Mouse (Mus musculus): Measurements from ENCODE around the gene Naa40. TPM values are rescaled to one million over a fixed set of nuclear protein-coding genes. Genes with fewer than 3 reads are reported as not detected.

Naa40 gene
- total RNA-seq, 2 experiments from 2014 or later: 28.5 to 29.8 TPM

DNA sequence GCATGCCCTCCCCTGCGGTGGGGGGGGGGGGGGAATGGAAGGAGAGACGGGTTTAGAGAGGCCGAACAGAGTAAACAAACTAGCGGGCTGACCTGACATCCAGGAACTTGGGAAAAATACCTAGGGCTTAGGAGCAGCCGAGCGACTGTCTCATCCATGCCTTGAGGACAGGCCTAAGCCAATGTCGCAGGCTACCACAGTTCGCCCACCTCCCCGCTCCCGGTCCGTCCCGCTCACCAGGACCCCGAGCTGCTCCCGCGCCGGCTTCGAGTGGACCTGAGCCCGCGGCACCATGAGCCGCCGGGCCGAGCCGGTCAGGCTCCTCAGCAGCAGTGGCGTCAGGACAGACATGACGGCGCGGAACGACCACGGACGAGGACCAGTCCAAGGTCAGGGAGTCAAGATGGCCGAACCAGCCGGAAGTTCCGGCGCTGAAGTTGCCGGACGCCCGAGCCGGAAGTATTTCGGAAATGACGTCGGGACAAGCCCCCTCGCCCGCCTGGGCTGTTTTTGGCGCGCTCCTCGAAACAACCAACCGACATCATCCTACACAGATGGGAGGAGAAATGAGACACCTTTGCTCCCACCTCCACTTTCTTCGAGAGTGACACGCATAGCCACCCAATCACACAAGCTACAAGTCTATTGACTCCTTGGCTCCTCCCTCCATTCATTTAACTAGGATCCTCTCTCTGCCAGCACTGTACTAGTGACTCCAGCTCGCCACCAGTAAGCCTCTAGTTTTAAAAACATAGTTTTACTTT lies 23.6 kb downstream of the Naa40 start, which contains the start of gene Cox8a:
TSS of gene Cox8a (minus strand) at position 455 of the 764 bp plus-strand sequence.
- DNase-seq (ENCODE audit: low spot score in 2 of 2): peak; percentile 98

DNA sequence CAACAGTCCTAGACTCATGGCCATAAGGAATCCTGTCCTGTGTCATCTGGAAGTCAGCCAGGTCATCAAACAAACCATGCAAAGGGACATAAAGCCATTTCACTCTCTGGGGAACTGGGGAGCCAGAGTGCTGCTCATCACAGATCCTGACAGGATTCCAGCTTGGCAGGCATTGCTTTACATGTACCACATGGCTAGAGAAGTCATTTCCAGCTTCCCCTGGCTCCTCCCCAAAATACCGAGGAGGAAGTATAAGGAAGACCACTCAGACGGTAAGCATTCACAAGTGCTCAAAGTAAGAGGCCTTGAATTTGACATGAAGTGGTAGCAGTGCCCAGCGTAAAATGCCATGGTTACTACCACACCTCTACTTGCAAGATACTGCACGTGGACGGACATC lies 26.5 kb downstream of the Naa40 start:
- peak in 1 of 2 experiments; percentile 63 for DNase-seq (ENCODE audit: low spot score in 2 of 2)

DNA sequence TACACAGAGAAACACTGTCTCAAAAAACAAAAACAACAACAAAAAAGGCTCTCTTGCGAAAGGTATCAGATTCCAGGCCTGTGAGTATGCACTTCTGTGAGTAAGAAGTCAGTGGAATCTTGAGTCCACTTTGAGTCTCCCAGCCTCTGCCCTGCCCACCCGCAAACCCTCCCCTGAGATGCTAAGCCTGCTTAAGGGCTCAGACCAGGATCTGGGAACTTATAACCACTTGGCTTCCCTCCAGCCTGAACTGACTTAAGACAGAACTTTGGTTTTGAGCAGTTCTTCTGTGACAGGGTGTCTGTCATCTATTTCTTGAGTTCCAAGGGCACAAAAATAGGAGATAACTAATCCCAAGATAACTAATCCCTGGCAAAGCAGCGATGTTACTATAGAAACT lies 28.0 kb downstream of the Naa40 start:
- DNase-seq (ENCODE audit: low spot score in 2 of 2): no peak

DNA sequence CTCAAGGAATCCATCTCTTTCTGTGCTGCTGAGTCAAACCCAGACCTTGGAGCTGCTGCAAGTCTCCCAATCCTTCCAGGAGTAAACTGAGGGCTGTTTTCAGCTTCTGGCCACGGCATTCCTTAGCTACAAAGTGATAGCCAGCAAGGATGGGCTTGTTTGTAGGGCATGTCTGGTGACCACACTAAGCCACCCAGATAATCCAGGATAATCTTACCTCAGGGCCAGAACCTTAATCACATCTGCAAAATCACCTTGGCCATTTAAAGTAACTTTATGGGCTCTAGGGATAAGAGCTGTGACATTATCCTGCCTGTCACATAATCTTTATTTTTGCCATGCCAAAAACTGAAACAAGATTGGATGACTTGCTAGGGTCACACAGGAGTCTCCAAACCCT lies 28.8 kb downstream of the Naa40 start:
- DNase-seq (ENCODE audit: low spot score in 2 of 2): no peak

DNA sequence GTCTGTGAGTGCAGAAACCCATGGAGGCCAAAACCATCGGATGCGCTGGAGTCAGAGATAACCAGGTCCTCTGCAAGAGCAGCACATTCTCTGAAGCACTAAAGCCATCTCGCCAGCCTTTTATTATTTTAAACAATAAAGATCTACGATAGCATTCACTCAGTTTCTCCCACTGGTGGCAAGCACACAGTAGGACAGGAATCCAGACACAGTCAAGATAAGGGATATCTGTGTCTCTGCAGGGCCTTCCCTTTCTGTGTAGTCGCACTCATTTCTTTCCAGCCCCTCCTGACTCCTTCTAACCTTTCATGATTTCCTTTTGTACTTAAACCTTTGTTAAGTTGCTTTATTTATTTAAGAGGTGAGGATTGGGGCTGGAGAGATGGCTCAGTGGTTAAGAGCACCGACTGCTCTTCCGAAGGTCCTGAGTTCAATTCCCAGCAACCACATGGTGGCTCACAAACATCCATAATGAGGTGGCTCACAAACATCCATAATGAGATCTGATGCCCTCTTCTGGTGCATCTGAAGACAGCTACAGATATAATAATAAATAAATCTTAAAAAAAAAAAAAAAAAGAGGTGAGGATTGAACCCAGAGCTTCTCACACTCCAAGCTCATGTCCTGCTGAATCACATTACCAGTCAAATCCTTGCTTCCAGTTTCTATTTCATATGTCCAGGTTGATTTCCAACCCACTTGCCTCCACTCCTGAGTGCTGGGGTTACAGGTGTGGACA lies 30.9 kb downstream of the Naa40 start:
- DNase-seq (ENCODE audit: low spot score in 2 of 2): no peak

DNA sequence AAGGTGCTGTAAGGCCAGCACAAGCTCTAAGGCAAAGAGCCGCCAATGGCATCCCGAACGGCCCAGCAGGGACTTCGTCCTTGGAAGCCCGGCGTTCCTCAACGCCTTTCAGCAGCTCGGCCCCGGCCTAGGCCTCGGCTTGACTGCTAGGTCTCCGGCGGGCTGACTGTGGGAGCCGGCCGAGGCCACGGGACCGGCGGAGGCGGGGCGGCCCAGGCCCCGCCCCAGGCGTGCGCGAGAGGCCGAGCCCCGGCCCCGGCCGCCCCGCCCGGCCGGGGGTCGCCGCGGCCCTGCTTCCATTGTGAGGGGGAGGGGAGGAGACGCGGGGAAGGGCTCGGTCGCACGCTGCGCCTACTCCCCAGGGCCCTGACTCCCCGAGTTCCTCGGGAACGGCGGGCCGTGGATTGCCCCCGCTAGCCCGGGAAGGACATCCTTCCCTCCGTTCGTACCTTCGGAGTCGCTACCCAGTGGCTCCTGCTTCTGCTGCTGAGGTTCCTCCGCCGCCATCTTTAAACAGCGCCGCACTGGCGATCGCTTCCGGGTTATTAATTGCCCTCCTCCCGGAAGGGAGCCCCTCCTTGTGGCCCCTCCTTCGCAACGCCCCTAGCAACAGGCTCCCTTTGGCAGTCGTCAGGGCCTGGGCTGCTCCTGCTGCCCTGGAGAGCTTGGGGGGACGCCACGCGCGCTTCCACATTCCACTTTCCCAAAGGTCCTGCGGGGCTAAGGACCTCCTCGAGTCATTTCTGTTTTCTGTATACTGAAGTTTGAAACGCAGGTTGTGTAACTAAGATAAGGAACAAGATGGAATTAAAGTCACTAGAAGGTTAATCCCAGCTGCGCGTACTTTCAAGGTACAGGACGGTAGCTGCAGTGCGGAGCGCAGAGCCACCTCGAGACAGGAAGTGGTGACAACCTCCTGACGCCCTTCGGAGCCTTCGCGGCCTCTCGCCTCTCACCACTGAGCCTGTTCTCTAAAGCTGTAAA lies 34.9 kb downstream of the Naa40 start, which contains the start of gene Otub1:
TSS of gene Otub1 (minus strand) at position 564 of the 984 bp plus-strand sequence.
- peak; percentile 91 to 95 for DNase-seq (ENCODE audit: low spot score in 2 of 2)

DNA sequence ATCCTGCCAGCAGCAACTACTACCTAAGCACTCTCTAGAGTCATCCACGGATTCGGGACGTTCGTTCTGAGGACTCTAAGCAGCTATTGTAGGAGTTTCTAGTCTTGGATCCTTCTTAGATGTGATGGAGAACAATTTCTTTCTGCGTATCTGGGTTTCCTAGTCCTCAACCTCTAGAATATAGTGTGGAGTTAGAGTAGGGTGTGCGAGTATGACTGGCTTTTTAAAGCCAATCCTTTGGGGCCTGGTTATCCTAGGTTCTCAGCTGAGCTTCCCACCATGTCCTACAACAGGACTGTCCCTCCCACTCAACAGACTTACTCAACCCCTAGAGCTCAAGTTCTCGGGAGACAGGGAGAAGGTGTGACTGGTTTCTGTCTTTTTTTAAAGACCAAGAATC lies 35.7 kb downstream of the Naa40 start:
- no peak for DNase-seq (ENCODE audit: low spot score in 2 of 2)

DNA sequence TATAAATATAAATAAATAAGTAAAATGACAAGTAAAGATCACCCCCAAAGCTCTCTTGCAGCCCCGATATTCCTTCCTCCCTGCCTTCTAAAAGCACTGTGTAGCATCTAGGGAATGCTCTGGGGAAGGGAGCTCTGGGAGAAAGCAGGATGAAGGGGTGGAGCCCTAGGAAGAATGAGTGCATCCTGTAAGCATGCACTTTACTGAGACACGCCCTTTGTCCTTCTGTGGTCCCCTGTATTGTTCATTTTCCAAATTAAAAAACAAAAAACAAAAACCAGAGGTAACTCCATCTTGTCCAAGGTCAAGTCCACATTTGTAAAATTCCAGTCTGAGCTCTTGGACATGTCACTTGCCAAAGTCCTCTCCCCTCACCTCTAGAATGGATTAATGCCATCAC lies 36.1 kb downstream of the Naa40 start:
- DNase-seq (ENCODE audit: low spot score in 2 of 2): no peak

DNA sequence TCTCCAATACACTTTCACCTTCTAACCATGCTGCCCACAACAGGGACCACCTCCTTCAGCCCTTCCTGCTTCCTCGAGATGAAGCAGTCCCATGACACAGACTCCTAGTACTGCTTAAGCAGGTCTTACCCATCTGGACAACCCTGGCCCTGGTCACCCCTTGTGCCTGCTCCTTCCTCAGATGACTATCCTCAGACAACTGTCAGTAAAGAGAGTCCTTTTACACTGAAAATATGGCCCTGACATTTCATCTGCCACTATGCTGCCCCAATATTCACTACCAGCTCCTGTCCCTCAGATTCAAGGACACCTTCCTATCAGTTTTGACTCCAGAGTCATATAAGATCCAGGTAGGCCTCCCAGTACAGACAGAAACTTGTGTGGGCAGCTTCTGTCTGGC lies 40.6 kb downstream of the Naa40 start:
- no peak for DNase-seq (ENCODE audit: low spot score in 2 of 2)

DNA sequence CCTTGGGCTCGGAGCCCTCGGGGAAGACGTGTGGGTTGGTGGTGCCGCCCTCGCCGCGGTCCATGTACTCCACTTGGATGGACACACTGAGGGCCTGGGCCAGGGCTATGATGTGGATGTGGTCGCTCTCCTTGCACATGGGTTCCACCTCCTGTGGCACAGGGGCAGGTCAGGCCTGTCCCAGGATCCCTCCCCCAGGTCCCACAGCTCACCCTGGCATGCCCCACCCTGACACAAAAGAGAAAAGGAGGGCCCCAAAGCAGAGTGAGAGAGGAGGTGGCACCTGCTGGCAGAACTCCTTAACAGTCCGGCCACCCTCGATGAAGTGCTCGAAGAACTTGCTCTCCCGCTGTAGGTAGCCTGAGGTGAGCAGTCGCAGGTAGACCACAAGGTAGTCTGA lies 41.9 kb downstream of the Naa40 start:
- DNase-seq (ENCODE audit: low spot score in 2 of 2): no peak

DNA sequence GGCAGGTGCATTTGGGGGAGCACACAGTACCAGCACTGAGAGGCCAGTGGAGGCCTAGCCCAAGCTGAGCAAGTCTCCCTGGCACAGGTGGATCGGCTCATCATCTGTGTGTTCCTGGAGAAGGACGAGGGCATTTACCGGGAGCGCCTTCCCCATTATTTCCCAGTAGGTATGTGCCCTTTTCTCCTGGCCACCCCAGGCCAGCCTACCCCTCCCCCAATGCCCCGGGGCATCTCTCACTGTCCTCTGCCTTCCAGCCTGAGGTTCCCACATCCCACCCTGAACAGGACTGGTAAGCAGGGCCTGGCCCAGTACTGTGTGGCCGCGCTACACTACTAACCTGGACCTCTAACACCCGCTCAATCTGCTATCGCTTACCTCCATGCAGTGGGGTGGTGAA lies 43.5 kb downstream of the Naa40 start:
- DNase-seq (ENCODE audit: low spot score in 2 of 2): no peak

DNA sequence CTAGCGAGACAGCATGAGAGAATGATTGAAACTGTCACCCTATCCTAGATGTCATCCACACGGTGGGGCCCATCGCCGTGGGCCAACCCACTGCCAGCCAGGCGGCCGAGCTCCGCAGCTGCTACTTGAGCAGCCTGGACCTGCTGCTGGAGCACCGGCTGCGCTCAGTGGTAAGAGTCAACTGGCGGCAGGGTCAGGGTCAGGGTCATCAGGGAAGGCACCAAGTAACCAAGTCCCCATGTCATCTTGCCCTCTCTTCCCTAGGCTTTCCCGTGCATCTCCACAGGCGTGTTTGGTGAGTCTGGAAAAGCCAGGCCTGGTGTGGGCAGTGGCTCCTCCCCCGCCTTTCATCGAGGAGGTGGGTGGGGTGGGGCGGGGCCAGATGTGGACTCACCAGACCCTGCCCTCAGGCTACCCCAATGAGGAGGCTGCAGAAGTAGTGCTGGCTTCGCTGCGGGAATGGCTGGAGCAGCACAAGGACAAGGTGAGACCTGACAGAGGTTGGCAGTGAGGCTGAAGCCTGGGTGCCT lies 44.2 kb downstream of the Naa40 start:
- no peak for DNase-seq (ENCODE audit: low spot score in 2 of 2)

DNA sequence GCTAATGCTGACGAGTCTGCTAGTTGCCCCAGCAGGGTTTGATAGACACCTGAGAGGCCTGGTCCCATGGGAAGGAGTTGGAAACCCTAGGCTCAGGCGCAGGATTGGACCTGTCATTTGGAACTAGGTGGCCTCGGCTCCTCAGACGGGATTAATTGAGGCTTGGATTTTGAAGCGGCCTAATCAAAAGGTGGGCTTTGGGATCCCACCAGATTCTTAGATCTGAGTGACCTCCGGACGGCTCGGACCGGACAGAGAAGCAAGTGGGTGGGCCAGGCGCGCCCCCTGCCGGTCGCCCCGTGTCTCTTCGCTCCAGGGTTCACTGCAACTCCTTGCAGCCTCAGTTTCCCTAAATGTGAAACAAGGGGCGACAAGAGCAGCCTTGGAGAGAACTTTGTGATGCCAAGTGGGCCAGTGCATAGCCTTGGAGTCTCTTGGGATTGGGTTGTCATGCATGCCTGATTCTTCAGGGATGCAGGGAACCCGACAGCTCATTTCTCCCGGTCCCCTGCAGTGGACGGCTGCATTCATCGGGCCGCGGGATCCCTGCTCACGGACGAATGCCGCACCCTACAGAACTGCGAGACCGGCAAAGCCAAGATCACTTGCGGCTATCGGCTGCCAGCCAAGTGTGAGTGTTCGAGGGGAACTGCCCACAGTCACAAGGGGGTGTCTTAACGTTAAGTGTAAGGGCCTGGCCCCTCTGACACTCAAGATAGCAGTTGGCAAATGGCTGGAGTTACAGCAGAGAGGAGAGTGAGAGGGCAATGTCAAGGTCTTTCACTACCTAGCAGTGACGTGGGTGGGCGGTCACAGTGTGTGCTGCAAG lies 44.9 kb downstream of the Naa40 start:
- peak in 1 of 2 experiments; percentile 66 for DNase-seq (ENCODE audit: low spot score in 2 of 2)

DNA sequence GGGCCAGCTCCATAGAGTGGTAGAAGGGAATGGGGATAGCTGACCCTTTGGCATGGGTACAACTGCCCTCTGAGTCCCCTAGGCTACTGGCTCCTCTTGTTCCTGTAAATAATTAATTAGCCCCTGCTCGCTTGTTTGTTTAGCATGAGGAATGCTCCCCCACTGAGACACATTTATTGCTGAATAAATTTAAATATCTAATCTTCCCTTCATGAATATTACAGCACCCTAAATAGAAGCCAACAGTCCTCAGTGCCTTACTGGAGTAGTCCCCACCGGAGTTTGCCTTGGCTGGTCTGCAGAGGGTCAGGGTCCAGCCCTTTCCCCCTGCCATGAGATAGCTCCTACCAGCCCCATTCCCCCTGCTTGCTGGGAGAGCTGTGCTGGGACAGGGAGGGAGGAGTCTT lies 48.4 kb downstream of the Naa40 start:
- DNase-seq (ENCODE audit: low spot score in 2 of 2): no peak

DNA sequence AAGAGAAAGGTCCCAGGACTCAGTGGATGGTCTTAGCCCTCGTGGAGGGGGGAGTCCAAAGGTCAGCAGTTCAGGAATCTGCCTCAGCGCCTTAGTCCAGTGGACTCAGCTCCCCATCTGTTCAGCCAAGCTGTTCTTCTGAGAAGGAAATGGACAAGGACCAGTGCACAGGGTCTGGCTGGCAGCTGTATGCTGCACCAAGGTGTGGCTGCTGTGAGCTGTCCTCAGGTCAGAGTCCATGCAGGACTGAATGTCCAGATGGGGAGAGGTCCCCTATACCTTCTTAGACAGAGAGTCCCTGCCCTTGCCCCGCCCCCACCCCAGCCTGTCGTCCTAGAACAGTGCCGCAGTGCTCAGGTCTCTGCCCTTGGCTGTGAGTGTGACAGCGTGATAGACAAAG lies 49.3 kb downstream of the Naa40 start:
- DNase-seq (ENCODE audit: low spot score in 2 of 2): no peak

DNA sequence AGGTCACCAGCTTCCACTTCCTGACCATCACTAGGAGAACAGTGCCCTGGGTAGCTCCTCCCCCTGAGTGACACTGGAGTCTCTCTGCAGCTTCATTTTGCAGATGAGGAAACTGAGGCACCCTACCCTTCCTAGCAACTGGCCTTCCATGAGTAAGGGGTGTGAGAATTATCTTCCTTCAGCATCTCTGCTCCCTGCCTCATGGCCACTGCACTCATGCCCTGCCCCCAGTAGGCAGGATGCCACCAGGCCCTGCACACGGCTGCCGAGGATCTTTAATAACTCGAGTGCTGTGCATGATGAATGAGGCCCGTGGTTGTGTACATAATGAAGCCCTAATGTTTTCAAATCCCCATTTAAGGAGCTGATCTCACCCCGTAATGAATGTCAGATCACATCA lies 50.0 kb downstream of the Naa40 start:
- no peak for DNase-seq (ENCODE audit: low spot score in 2 of 2)

DNA sequence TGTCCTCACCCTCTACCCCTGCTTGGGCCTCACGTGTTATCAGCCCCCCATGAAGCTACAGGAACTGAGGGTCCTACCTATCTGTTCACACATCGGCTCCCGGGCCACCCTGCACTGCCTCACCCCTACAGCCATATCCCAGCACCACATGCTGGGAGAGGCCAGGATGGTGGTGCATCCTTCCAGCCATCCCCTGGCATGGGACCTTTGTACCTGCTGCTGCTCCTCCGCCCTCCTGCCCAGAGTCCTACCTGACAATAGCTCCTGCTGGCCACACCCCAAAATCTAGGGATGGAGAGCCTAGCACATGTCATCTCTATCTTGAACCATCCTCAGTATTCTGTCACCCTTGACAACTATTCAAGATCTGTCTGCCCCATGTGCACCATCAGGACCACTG lies 52.0 kb downstream of the Naa40 start:
- DNase-seq (ENCODE audit: low spot score in 2 of 2): no peak

DNA sequence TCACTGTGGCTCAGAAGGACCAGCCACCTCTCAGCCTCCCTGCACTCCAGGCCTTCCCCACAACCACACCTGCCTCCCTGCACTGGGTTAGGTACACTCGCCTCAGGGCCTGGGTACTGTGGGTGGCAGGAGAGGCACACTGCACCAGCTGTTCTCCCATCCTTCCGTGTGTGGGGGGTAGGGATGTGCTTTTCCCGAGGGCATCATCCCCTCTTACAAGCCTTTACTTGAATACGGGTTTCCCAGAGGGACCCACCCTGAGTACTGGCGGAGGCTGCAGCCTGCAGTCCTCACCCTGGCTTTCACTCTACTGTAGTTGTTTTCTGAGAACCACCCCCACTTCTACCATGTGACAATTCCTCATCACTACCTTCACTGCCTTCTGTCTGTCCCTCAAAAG lies 53.8 kb downstream of the Naa40 start:
- no peak for DNase-seq (ENCODE audit: low spot score in 2 of 2)

DNA sequence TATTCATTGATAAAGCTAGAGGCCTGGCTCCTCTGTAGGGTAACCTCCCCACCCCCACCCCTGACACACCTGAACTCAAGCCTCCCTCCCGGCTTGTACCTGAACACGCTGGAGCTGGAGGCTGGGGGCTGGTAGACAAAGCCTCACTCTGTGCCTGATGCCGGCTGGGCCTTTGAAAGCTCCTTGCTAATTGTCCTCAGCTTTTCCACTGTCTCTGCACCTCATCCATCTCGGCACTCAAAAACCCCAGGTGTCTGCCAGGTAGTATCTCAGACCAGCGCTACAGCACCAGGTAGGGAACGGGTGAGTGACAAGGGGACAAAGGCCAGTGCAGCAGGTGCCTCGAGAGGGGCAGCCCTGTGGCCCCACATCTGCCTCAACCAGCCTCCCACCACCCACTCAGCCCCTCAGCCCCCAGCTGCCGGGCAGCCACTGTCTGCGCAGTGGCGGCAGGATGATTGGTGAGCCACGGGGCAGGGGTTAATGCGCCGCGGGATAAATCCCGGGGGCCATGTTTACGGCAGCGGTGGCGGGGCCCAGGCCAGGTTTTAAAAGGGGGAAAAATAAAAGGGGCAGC lies 55.2 kb downstream of the Naa40 start:
- DNase-seq (ENCODE audit: low spot score in 2 of 2): no peak

DNA sequence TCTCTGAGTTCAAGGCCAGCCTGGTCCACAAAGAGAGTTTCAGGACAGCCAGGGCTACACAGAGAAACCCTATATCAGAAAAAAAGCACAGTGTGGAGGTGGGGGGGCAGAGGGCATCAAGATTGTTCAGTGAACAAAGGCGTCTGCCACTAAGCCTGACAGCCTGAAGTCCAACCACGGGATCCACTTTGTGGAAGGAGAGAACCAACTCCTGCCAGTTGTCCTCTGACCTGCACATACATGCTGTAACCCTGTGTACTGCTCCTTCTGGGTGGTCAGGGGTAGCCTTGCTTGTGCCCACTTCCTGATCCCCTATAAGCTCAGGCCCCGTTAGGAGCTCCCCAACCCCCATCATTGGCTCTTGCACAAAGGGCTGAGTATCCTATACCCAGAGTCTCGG lies 55.9 kb downstream of the Naa40 start:
- DNase-seq (ENCODE audit: low spot score in 2 of 2): no peak
